Mouse (Mus musculus) liver, adult 2 months (tissue): Measurements from ENCODE around the gene Gm20388.

Experiments
- CTCF ChIP-seq: fragments of 200-500 bp; IDR thresholded peaks from 2 replicates; pipeline ENCODE4 v1.5.1; 2011; ENCODE audit warnings: low read depth, low read length, control low read depth
- POLR2A ChIP-seq: fragments of 200-500 bp; IDR thresholded peaks from 2 replicates; pipeline ENCODE4 v1.6.1; 2011; ENCODE audit warnings: low read length, control low read depth; ENCODE audit not compliant: insufficient read depth; ENCODE audit errors: extremely low read depth

DNA sequence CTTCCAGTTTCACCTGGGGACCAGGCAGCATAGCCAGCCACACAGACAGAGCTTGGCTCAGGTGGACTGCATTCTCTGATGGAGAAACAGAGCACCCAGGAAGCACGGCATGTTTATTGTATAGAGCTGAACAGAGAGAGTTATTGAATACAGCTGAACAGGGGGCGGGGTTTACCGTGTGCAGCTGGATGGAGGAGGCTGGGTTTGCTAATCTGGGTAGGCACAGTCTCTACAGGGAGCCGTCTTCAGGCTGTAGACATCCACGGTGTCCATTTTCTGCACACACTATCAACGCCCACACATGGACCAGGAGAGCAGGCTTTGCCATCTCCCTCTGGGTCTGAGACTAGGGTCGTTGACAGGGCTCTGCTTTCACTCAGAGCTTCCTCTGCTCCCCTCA, 2363.2 kb downstream of the Gm20388 start:
- TF ChIP-seq CTCF = no peak
- TF ChIP-seq POLR2A = no peak
